In genomic region chr5:122510651-122511157, GRCm38 (mm10) we compare ENCODE assay signal across 11 mouse cellular contexts. TPM values are rescaled to one million over a fixed set of nuclear protein-coding genes. Genes with fewer than 3 reads are reported as not detected.
DNase-seq lines count a peak whose midpoint lies in the region; ATAC-seq and TF ChIP-seq lines count a peak whose summit lies in the region.
"Had no signal": no experiment of that assay in that cellular context is flagged by ENCODE, and none has a peak within 500 bp of the region (broad histone marks: within the 10 kb centered on the region; RNA-seq: fewer than 3 reads in every experiment).

No protein-coding gene starts in this region.

- H3K4me3 ChIP-seq in kidney, embryonic 16.5 days (ENCODE audit: low read length) = peak overlapping the region; percentile 7; the same call in 1 of the 2 replicates
- H3K4me3 ChIP-seq in kidney, adult 2 months (ENCODE audit: insufficient read depth, low read depth, low read length) = no peak overlapping the region
- H3K4me3 ChIP-seq in cerebellum, adult 2 months (replicated peaks; ENCODE audit: insufficient read depth, low read depth, low read length) = no peak overlapping the region
- no peak overlapping the region for H3K4me3 ChIP-seq in heart, embryonic 12.5 days
- no peak overlapping the region for H3K4me3 ChIP-seq in limb, embryonic 10.5 days
- H3K4me3 ChIP-seq in hindbrain, embryonic 14.5 days (replicated peaks; ENCODE audit: low read length) = no peak overlapping the region
- H3K4me3 ChIP-seq: limb, embryonic 13.5 days; neural tube, embryonic 12.5 days had no signal

- TF ChIP-seq POLR2A in kidney, adult 2 months (IDR thresholded peaks at IDR 0.05; ENCODE audit: low read depth, low read length) = no peak
- 0 out of 2 replicates have a peak, but pooled peaks have one; percentile 30 for TF ChIP-seq POLR2A in cerebellum, adult 2 months (IDR thresholded peaks at IDR 0.05; ENCODE audit: borderline replicate concordance, insufficient read depth, low read length)

- peaks cover 5% of the 10 kb centered on the region; the same call in 1 of the 2 replicates for H3K9me3 ChIP-seq in kidney, embryonic 16.5 days (ENCODE audit: low read length)
- H3K9me3 ChIP-seq in heart, embryonic 12.5 days (replicated peaks) = peaks cover 4% of the 10 kb centered on the region
- no peaks in the 10 kb centered on the region for H3K9me3 ChIP-seq in limb, embryonic 10.5 days (replicated peaks)
- H3K9me3 ChIP-seq in hindbrain, embryonic 14.5 days (ENCODE audit: control insufficient read depth, low read length) = no peaks in the 10 kb centered on the region
- H3K9me3 ChIP-seq: limb, embryonic 13.5 days; neural tube, embryonic 12.5 days had no signal

- peak; percentile 75 for ATAC-seq in kidney, embryonic 16.5 days (ENCODE audit: low FRiP score, low TSS enrichment)
- peak; percentile 41; the same call in 1 of the 2 replicates for ATAC-seq in heart, embryonic 12.5 days (ENCODE audit: insufficient number of reproducible peaks, low FRiP score)
- no peak for ATAC-seq in hindbrain, embryonic 14.5 days (ENCODE audit: low FRiP score)
- ATAC-seq: Patski had no signal

- H3K27me3 ChIP-seq in kidney, embryonic 16.5 days (ENCODE audit: insufficient read depth, low read length) = no peaks in the 10 kb centered on the region
- no peaks in the 10 kb centered on the region for H3K27me3 ChIP-seq in kidney, adult 2 months (replicated peaks; ENCODE audit: control insufficient read depth, insufficient read depth, low read length)
- H3K27me3 ChIP-seq in cerebellum, adult 2 months (ENCODE audit: control insufficient read depth, insufficient read depth, low read length) = no peaks in the 10 kb centered on the region
- no peaks in the 10 kb centered on the region for H3K27me3 ChIP-seq in heart, embryonic 12.5 days (replicated peaks)
- no peaks in the 10 kb centered on the region for H3K27me3 ChIP-seq in limb, embryonic 10.5 days (ENCODE audit: low read depth, poor library complexity, severe bottlenecking)
- no peaks in the 10 kb centered on the region for H3K27me3 ChIP-seq in hindbrain, embryonic 14.5 days (ENCODE audit: control insufficient read depth, insufficient read depth, low read length)
- H3K27me3 ChIP-seq: limb, embryonic 13.5 days; neural tube, embryonic 12.5 days; Patski had no signal

- DNase-seq in kidney, adult 2 months = no peak
- DNase-seq in cerebellum, adult 2 months = peak; percentile 73 to 82
- no peak for DNase-seq in limb, embryonic 10.5 days (ENCODE audit: low spot score)
- DNase-seq in ovary, adult 18-20 months (ENCODE audit: low spot score) = no peak
- DNase-seq in hindbrain, embryonic 14.5 days (ENCODE audit: low spot score) = no peak
- DNase-seq in ovary, postnatal 10 days (ENCODE audit: low spot score) = no peak

- H3K4me2 ChIP-seq in kidney, embryonic 16.5 days (replicated peaks; ENCODE audit: low read depth, low read length) = peak overlapping the region; percentile 46
- 0 out of 2 replicates have a peak overlapping the region, but pooled peaks have one; percentile 1 for H3K4me2 ChIP-seq in heart, embryonic 12.5 days
- H3K4me2 ChIP-seq in hindbrain, embryonic 14.5 days (replicated peaks) = no peak overlapping the region
- H3K4me2 ChIP-seq: limb, embryonic 13.5 days; neural tube, embryonic 12.5 days had no signal

- WGBS in kidney, embryonic 16.5 days = 26% methylated on average over 16 of the region's 17 CpGs
- WGBS in kidney, adult 2 months = 51% methylated on average over 17 of the region's 17 CpGs
- 10% methylated on average over 17 of the region's 17 CpGs for WGBS in cerebellum, adult 2 months
- 41% methylated on average over 17 of the region's 17 CpGs for WGBS in heart, embryonic 12.5 days
- WGBS in limb, embryonic 10.5 days = 74% methylated on average over 17 of the region's 17 CpGs
- 74% methylated on average over 17 of the region's 17 CpGs for WGBS in hindbrain, embryonic 14.5 days

- H3K27ac ChIP-seq in kidney, embryonic 16.5 days (ENCODE audit: low read length) = no peak overlapping the region
- no peak overlapping the region for H3K27ac ChIP-seq in kidney, adult 2 months (ENCODE audit: insufficient read depth, low read depth, low read length)
- peak overlapping the region; percentile 11 for H3K27ac ChIP-seq in cerebellum, adult 2 months (ENCODE audit: insufficient read depth, low read length)
- peak overlapping the region; percentile 33 for H3K27ac ChIP-seq in heart, embryonic 12.5 days (ENCODE audit: poor library complexity, severe bottlenecking)
- peak overlapping the region; percentile 30; the same call in 1 of the 2 replicates for H3K27ac ChIP-seq in limb, embryonic 10.5 days
- H3K27ac ChIP-seq in hindbrain, embryonic 14.5 days = no peak overlapping the region
- H3K27ac ChIP-seq: limb, embryonic 13.5 days; neural tube, embryonic 12.5 days had no signal

- 0 out of 2 replicates have a peak overlapping the region, but pooled peaks have one; percentile 20 for H3K9ac ChIP-seq in kidney, embryonic 16.5 days (replicated peaks; ENCODE audit: low read length)
- H3K9ac ChIP-seq in heart, embryonic 12.5 days = peak overlapping the region; percentile 21
- no peak overlapping the region for H3K9ac ChIP-seq in hindbrain, embryonic 14.5 days
- H3K9ac ChIP-seq: limb, embryonic 13.5 days; neural tube, embryonic 12.5 days had no signal

- H3K36me3 ChIP-seq in kidney, embryonic 16.5 days (ENCODE audit: insufficient read depth, low read length) = no peaks in the 10 kb centered on the region
- H3K36me3 ChIP-seq in kidney, adult 2 months (ENCODE audit: control insufficient read depth, insufficient read depth, low read length) = no peaks in the 10 kb centered on the region
- H3K36me3 ChIP-seq in heart, embryonic 12.5 days = no peaks in the 10 kb centered on the region
- no peaks in the 10 kb centered on the region for H3K36me3 ChIP-seq in limb, embryonic 10.5 days
- no peaks in the 10 kb centered on the region for H3K36me3 ChIP-seq in hindbrain, embryonic 14.5 days (replicated peaks; ENCODE audit: control insufficient read depth, insufficient read depth)
- H3K36me3 ChIP-seq: limb, embryonic 13.5 days; neural tube, embryonic 12.5 days had no signal

- no peak for TF ChIP-seq CTCF in kidney, adult 2 months (conservative IDR thresholded peaks at IDR 0.05; ENCODE audit: insufficient read depth, insufficient read length, low read depth, low read length)
- TF ChIP-seq CTCF in cerebellum, adult 2 months (IDR thresholded peaks at IDR 0.05; ENCODE audit: borderline replicate concordance, insufficient read depth, low read depth, low read length) = no peak

- peaks cover 35% of the 10 kb centered on the region for H3K4me1 ChIP-seq in kidney, embryonic 16.5 days (ENCODE audit: insufficient read depth, low read length)
- H3K4me1 ChIP-seq in kidney, adult 2 months (ENCODE audit: control insufficient read depth, insufficient read depth, low read length) = peaks cover 17% of the 10 kb centered on the region
- peaks cover 32% of the 10 kb centered on the region for H3K4me1 ChIP-seq in cerebellum, adult 2 months (ENCODE audit: control insufficient read depth, insufficient read depth, low read length)
- H3K4me1 ChIP-seq in heart, embryonic 12.5 days (replicated peaks) = peaks cover 49% of the 10 kb centered on the region
- peaks cover 22% of the 10 kb centered on the region for H3K4me1 ChIP-seq in limb, embryonic 10.5 days
- peaks cover 8% of the 10 kb centered on the region for H3K4me1 ChIP-seq in hindbrain, embryonic 14.5 days (replicated peaks; ENCODE audit: control insufficient read depth, insufficient read depth, low read length)

RNA-seq across cellular contexts. Expression of gene Atp2a2, which starts 8.7 kb away (rescaled TPM):
- polyA plus RNA-seq in kidney, embryonic 16.5 days (2015; fragmentation: Nextera tagmentation; extraction: Ambion mirVana) = 33.6 and 35.0 TPM in 2 replicates
- polyA plus RNA-seq in kidney, adult 2 months (2012; rRNA removed) = 94.2 and 96.2 TPM in 2 replicates
- polyA plus RNA-seq in cerebellum, adult 2 months (2012; rRNA removed) = 422 and 482 TPM in 2 replicates
- polyA plus RNA-seq in heart, embryonic 12.5 days (2016; fragmentation: Nextera tagmentation; extraction: Ambion mirVana) = 414 and 424 TPM in 2 replicates
- 39.0 and 42.9 TPM in 2 replicates for polyA plus RNA-seq in limb, embryonic 10.5 days (2016; fragmentation: Nextera tagmentation; extraction: Ambion mirVana)
- 74.1 and 74.7 TPM in 2 replicates for polyA plus RNA-seq in hindbrain, embryonic 14.5 days (2014; fragmentation: Nextera tagmentation; extraction: Ambion mirVana)

Comparison
In these comparisons a context has a peak if more than half of its experiments do, and no peak if none do; other contexts are left out.
1. H3K27ac ChIP-seq: peak in cerebellum, adult 2 months (single experiment), heart, embryonic 12.5 days (single experiment) and limb, embryonic 10.5 days (single experiment); none in kidney, embryonic 16.5 days (single experiment), kidney, adult 2 months (single experiment) and hindbrain, embryonic 14.5 days (single experiment).
2. DNase-seq: peak in cerebellum, adult 2 months (2 of 2); none in kidney, adult 2 months (single experiment), limb, embryonic 10.5 days (single experiment), ovary, adult 18-20 months (single experiment), hindbrain, embryonic 14.5 days (single experiment) and ovary, postnatal 10 days (single experiment).